Mouse (Mus musculus) liver, embryonic 11.5 days (tissue): ENCODE measurements around the gene Bicra. TPM values are rescaled to one million over a fixed set of nuclear protein-coding genes. Genes with fewer than 3 reads are reported as not detected.
A peak's percentile ranks its signal among the peaks of the same experiment; 100 is the strongest.

Source experiments
- ATAC-seq: fragments of 200-750 bp; cut with Nextera tagmentation; replicated peaks from 2 replicates; pipeline ENCODE4 v1.8.0; 2017; ENCODE audit warnings: moderate number of reproducible peaks, mild to moderate bottlenecking, moderate TSS enrichment, moderate library complexity; ENCODE audit not compliant: low FRiP score
- DNase-seq: peaks from one replicate; pipeline ENCODE4 v3.0.0-alpha.2; 2017; ENCODE audit warnings: low spot score
- H3K27ac ChIP-seq: fragments of 300-500 bp; sonication (generic); 2 replicates; pipeline ENCODE4 v1.5.1; 2014; ENCODE audit warnings: mild to moderate bottlenecking, low read depth, low read length, control low read depth
- H3K27me3 ChIP-seq: fragments of 300-500 bp; sonication (generic); replicated peaks from 2 replicates; pipeline ENCODE4 v1.6.1; 2014; ENCODE audit warnings: low read length, mixed read lengths; ENCODE audit not compliant: control insufficient read depth, insufficient read depth
- H3K36me3 ChIP-seq: fragments of 300-500 bp; sonication (generic); 2 replicates; pipeline ENCODE4 v1.6.1; 2014; ENCODE audit warnings: mild to moderate bottlenecking, low read length, moderate library complexity, mixed read lengths; ENCODE audit not compliant: control insufficient read depth, insufficient read depth
- H3K4me1 ChIP-seq: fragments of 300-500 bp; sonication (generic); replicated peaks from 2 replicates; pipeline ENCODE4 v1.6.1; 2014; ENCODE audit warnings: low read length, mixed read lengths; ENCODE audit not compliant: control insufficient read depth, insufficient read depth
- H3K4me2 ChIP-seq: fragments of 300-500 bp; sonication (generic); 2 replicates; pipeline ENCODE4 v1.6.1; 2014; ENCODE audit warnings: mild to moderate bottlenecking, control low read depth, moderate library complexity
- H3K4me3 ChIP-seq: fragments of 300-500 bp; sonication (generic); 2 replicates; pipeline ENCODE4 v1.5.1; 2014; ENCODE audit warnings: low read depth, low read length, control low read depth
- H3K9ac ChIP-seq: fragments of 300-500 bp; sonication (generic); 2 replicates; pipeline ENCODE4 v1.6.1; 2014; ENCODE audit warnings: low read depth, low read length, control low read depth
- H3K9me3 ChIP-seq: fragments of 300-500 bp; sonication (generic); 2 replicates; pipeline ENCODE4 v1.6.1; 2016; ENCODE audit warnings: low read length, inconsistent platforms, mixed read lengths; ENCODE audit not compliant: control insufficient read depth
- WGBS: fragments of 180-500 bp; shearing (Covaris S2); extraction: QIAGEN DNeasy Blood & Tissue Kit; methylation state at CpG from one replicate; pipeline ENCODE4 v1.1.7; 2014; 5-methylcytosine and 5-hydroxymethylcytosine counted together
- polyA plus RNA-seq: library from polyadenylated mRNA; unstranded; fragments of >200 nt; fragmentation: Nextera tagmentation; extraction: Ambion mirVana; gene quantifications from 2 replicates; pipeline ENCODE4 v1.2.1, GENCODE M21; 2014

The Bicra gene
- polyA plus RNA-seq, 1 experiment from 2014 or later: 7.3 TPM

DNA sequence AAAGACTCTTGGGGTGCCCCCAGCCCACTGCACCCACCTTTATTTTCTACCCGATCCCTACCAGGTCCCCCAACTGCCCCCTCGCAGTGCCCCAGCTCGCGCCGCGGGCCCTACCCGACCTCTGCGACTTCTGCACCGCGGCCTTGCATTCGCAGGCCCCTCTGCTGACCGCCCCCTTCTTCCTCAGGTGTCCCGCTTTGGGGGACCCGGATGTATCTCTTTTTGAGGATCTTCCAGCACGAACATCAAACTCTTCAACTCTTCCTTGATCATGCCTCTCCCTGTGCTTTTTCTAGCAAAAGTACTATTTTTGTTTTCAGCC, 14.3 kb upstream of the Bicra start:
- H3K9ac ChIP-seq: no peak overlapping the region
- H3K27ac ChIP-seq: no peak overlapping the region
- no peaks in the 10 kb centered on the region; the same call in 1 of the 2 replicates for H3K4me1 ChIP-seq
- no peak overlapping the region for H3K4me2 ChIP-seq
- DNase-seq (no peak), ATAC-seq (no peak)
- H3K4me3 ChIP-seq: no peak overlapping the region
- 61% methylated on average over 15 of the region's 15 CpGs for WGBS
- peaks cover 10% of the 10 kb centered on the region for H3K9me3 ChIP-seq
- peaks cover 18% of the 10 kb centered on the region for H3K27me3 ChIP-seq
- H3K36me3 ChIP-seq: no peaks in the 10 kb centered on the region

DNA sequence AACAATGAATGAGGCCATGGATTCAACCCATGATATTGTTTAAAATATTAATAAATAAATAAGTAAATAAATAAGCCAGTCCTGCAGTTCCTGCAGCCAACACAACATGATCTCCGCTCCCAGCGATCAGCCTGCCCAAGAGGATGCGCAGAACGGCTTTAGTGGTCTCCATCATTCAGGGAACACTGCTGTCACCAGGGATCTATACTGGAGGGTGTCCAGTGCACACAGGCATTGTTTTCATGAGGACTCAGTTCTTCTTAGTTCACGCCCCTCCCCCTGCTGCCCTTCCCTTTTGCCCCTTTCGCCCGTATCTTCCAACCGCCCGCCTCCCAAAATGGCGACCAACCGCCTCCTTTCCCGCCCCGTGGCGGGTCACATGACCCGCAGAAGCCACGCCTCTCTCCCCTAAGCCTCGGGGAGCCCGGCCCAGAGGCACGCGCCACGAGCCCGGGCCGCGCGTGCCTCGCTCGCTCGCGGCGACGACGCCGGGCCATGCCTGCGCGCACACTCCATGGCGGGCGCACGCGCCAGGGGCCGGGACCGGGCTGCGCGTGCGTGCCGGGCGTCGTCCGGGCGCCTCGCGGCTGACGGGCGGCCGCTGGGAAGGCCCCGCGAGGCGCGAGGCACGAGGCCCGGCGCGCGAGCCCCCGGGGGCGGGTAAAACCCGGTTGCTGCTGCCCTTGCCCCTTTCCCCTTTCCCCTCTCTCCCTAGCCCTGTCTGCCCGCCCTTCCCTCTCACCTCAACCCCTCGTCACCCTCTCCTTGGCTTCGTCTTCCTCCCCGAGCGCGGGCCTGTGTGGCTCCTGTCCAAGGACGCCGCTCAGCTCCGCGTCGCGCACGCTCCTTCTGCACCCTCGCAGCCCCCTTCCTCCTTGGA, 13.7 kb upstream of the Bicra start, which contains the start of gene Zfp541:
Gene Zfp541 (plus strand): TSS at position 596 of the 880 bp plus-strand sequence.
- H3K27ac ChIP-seq: no peak within 1 kb of the TSS
- 38% methylated on average over 78 of the region's 80 CpGs for WGBS
- H3K4me3 ChIP-seq: peak within 1 kb of the TSS; percentile 20; the same call in 1 of the 2 replicates
- ATAC-seq (no peak), DNase-seq (no peak)
- peak within 1 kb of the TSS; percentile 34 for H3K4me2 ChIP-seq
- peaks cover 18% of the 10 kb centered on the region for H3K27me3 ChIP-seq
- H3K9ac ChIP-seq: no peak within 1 kb of the TSS
- H3K9me3 ChIP-seq: peaks cover 10% of the 10 kb centered on the region
- H3K36me3 ChIP-seq: no peaks in the 10 kb centered on the region
- H3K4me1 ChIP-seq: no peaks in the 10 kb centered on the region; the same call in 1 of the 2 replicates

DNA sequence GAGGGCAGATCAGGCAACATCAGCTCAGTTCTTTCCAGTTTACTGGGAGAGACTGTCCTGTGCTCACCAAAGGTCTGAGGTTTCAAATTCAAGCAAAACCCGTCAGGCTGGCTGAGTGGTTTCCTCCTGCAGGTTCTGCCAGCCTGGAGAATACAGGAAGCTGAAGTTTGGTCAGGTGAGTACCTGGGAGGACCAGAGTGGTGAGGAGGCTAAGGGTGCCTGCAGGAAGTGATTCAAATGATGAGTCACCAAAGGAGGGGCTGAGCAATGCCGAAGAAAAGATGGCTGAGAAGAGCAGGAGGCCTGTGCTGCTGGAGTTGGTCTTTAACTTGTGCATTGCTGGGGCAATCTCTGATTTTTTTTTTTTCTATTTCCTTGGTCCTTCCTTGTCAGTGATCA, 9.4 kb upstream of the Bicra start:
- Histone ChIP-seq H3K4me3 (no peak overlapping the region), H3K4me2 (no peak overlapping the region), H3K27ac (no peak overlapping the region), H3K9me3 (peaks cover 10% of the 10 kb centered on the region), H3K9ac (no peak overlapping the region), H3K27me3 (peaks cover 18% of the 10 kb centered on the region), H3K36me3 (no peaks in the 10 kb centered on the region), H3K4me1 (peaks cover 2% of the 10 kb centered on the region; the same call in 1 of the 2 replicates)
- ATAC-seq (no peak), DNase-seq (no peak)
- 53% methylated on average over 2 of the region's 2 CpGs for WGBS

DNA sequence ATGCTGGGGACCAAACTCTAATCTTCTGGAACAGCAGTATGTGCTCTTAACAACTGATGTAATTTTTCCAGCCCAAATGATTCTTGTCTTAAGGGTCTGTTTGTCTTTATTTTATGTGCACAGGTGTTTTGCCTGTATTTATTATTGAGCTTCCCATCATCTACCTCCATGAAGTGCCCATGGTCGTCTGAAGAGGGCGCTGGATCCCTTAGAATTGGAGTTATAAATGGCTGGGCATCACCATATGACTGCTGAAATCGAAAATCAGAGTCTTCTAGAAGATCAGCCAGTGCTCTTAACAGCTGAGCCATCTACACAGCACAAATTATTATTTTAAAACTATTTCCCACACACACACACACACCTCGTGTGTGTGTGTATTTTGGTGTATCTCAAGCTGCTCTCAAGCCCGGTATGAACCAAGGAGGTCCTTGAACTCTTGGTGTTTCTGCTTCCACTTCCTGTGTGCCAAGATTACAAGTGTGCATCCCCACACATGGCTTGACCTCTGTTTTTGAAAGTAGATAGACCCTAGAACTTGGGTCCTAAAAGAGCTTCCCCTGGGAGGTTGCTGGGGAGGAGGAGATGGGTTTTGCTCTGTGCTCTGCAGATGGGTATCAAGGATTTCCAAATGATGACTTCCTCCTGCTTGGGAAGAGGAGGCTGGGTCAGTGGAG, 8.9 kb upstream of the Bicra start:
- H3K9me3 ChIP-seq: peaks cover 7% of the 10 kb centered on the region
- peaks cover 4% of the 10 kb centered on the region for H3K4me1 ChIP-seq
- H3K27me3 ChIP-seq: peaks cover 12% of the 10 kb centered on the region
- no peak for ATAC-seq
- H3K27ac ChIP-seq: no peak overlapping the region
- H3K9ac ChIP-seq: no peak overlapping the region
- H3K4me3 ChIP-seq: no peak overlapping the region
- no peak overlapping the region for H3K4me2 ChIP-seq
- no peaks in the 10 kb centered on the region for H3K36me3 ChIP-seq
- WGBS: 21% methylated on average over 5 of the region's 5 CpGs
- DNase-seq: no peak

- Histone ChIP-seq H3K27ac (no peak overlapping the region), H3K4me1 (peaks cover 5% of the 10 kb centered on the region), H3K9me3 (no peaks in the 10 kb centered on the region), H3K4me3 (no peak overlapping the region), H3K9ac (no peak overlapping the region), H3K27me3 (peaks cover 4% of the 10 kb centered on the region), H3K4me2 (no peak overlapping the region), H3K36me3 (no peaks in the 10 kb centered on the region)
- ATAC-seq: no peak
- WGBS: 81% methylated on average over 6 of the region's 6 CpGs
- no peak for DNase-seq
Measured at GRCm38 (mm10) chr7:16055665-16056064, 7.9 kb upstream of the Bicra start.

DNA sequence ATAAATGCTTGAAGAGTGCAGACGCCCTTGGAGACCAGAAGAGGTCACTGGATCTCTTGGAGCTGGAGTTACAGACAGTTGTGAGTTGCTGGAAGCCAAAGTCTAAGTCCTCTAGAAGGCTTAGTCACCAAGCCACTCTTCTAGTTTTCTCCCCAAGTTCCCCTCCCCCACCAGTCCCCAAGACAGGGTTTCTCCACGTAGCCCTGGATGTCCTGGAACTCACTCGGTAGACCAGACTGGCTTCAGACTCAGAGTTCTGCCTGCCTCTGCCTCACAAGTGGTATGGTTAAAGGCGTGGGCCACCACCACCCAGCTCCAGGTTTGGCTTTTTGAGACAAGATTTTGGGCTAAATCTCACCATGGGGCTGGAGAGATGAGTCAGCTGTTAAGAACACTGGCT, 7.2 kb upstream of the Bicra start:
- ATAC-seq: no peak
- Histone ChIP-seq H3K4me1 (peaks cover 7% of the 10 kb centered on the region), H3K36me3 (no peaks in the 10 kb centered on the region), H3K27me3 (no peaks in the 10 kb centered on the region; the same call in 1 of the 2 replicates), H3K4me2 (no peak overlapping the region), H3K9me3 (no peaks in the 10 kb centered on the region), H3K27ac (no peak overlapping the region), H3K4me3 (no peak overlapping the region), H3K9ac (no peak overlapping the region)
- WGBS: 63% methylated on average over 4 of the region's 4 CpGs
- DNase-seq: no peak

DNA sequence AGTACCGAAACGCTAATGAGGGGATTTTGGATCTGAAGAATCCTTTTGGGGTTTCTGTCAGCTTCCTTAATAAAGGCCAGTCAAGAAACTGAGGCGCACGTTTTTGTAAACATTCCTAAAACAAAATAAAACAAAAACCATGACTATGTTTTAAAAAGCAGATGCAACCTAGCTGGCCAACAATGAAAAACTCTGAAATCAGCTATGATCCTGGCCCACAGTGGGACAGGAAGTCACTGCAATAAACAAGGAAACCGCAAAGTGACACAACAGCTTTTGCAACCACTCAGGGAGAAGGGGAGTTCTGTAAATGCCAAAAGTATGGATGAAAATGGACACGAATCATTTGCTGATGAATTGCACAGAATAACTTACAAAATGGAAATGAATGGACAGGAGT, 5.4 kb upstream of the Bicra start:
- WGBS: 4% methylated on average over 6 of the region's 6 CpGs
- Histone ChIP-seq H3K4me2 (peak overlapping the region; percentile 93), H3K27ac (peak overlapping the region; percentile 50; the same call in 1 of the 2 replicates), H3K4me3 (peak overlapping the region; percentile 68), H3K27me3 (no peaks in the 10 kb centered on the region), H3K36me3 (no peaks in the 10 kb centered on the region), H3K9ac (peak overlapping the region; percentile 55; the same call in 1 of the 2 replicates), H3K9me3 (no peaks in the 10 kb centered on the region), H3K4me1 (peaks cover 15% of the 10 kb centered on the region)
- DNase-seq (no peak), ATAC-seq (no peak)

GRCm38 (mm10) chr7:16052684-16053083, 5.0 kb upstream of the Bicra start:
- ATAC-seq: peak; percentile 80
- H3K9me3 ChIP-seq: no peaks in the 10 kb centered on the region
- no peaks in the 10 kb centered on the region for H3K27me3 ChIP-seq
- peak overlapping the region; percentile 89 for H3K27ac ChIP-seq
- H3K4me2 ChIP-seq: peak overlapping the region; percentile 93
- WGBS: under 1% methylated on average over 24 of the region's 24 CpGs
- H3K36me3 ChIP-seq: no peaks in the 10 kb centered on the region
- peaks cover 15% of the 10 kb centered on the region for H3K4me1 ChIP-seq
- peak; percentile 92 for DNase-seq
- H3K9ac ChIP-seq: peak overlapping the region; percentile 77
- peak overlapping the region; percentile 68 for H3K4me3 ChIP-seq
